Mouse (Mus musculus) ES-E14 (cell line): ENCODE measurements around the gene Ticrr.

Source experiments
- HCFC1 ChIP-seq: IDR thresholded peaks from 2 replicates; pipeline ENCODE4 v1.6.1; 2012; ENCODE audit warnings: low read length, inconsistent platforms, borderline replicate concordance; ENCODE audit not compliant: insufficient read depth
- MAFK ChIP-seq: IDR thresholded peaks from 2 replicates; pipeline ENCODE4 v1.6.1; 2014; ENCODE audit warnings: mild to moderate bottlenecking, low read depth, low read length, inconsistent platforms; ENCODE audit not compliant: insufficient read depth
- ZC3H11A ChIP-seq: IDR thresholded peaks from 2 replicates; pipeline ENCODE4 v1.6.1; 2012; ENCODE audit warnings: low read depth, mild to moderate bottlenecking, inconsistent platforms, low read length, borderline replicate concordance

DNA sequence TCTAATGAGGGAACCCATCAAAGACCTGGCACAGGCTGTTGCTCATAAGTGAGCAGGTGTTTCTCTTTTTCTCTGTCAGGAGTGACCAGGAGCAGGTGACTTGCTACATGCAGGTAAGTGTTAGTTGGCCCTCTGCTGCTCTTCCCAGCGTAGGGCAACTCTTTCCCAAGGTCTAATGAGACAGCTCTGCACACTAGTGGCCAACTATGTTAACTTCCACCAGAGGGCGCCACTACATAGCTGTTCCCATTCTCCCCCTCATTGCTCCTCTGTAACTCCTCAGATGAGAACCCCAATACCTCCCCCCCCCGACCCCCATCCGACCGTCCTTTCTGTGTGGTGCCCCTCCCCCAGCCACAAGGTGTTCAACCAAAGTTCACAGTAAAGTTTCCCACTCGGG, 47.2 kb upstream of the Ticrr start:
- TF ChIP-seq ZC3H11A: peak; percentile 58; the same call in 1 of the 2 replicates
- no peak for TF ChIP-seq HCFC1
- no peak for TF ChIP-seq MAFK
